Mouse (Mus musculus): ENCODE results near the gene Hist1h1c. TPM values are rescaled to one million over a fixed set of nuclear protein-coding genes. Genes with fewer than 3 reads are reported as not detected.
A peak's percentile ranks its signal among the peaks of the same experiment; 100 is the strongest.
"Not testable (repeated sequence)": the region's sequence is repeated elsewhere in the genome, so short reads cannot be mapped to it uniquely, and the experiment has no call there.

Gene Hist1h1c
- polyA plus RNA-seq, 1 experiment, result 68.0 TPM

GRCm38 (mm10) chr13:23697491-23698299 is 40.9 kb upstream of the Hist1h1c start:
- WGBS, result under 1% methylated on average over 32 of the region's 32 CpGs
- peak overlapping the region; percentile 82 for H3K27ac ChIP-seq (ENCODE audit: insufficient read depth, low read depth, low read length)

GRCm38 (mm10) chr13:23698300-23698693 is 40.3 kb upstream of the Hist1h1c start, which contains the start of gene Hist1h4c:
Gene Hist1h4c (minus strand): TSS chr13:23698454.
- under 1% methylated on average over 22 of the region's 22 CpGs for WGBS
- Histone ChIP-seq H3K27me3 (ENCODE audit: control insufficient read depth, insufficient read depth, low read length) (no peaks in the 10 kb centered on the region), H3K4me1 (ENCODE audit: control insufficient read depth, insufficient read depth, insufficient read length, low read length) (peaks cover 5% of the 10 kb centered on the region; the same call in 1 of the 2 replicates), H3K4me3 (ENCODE audit: low read depth, low read length) (peak within 1 kb of the TSS; percentile 69), H3K27ac (ENCODE audit: insufficient read depth, low read depth, low read length) (peak within 1 kb of the TSS; percentile 82), H3K36me3 (ENCODE audit: control insufficient read depth, insufficient read depth, low read length) (no peaks in the 10 kb centered on the region; the same call in 1 of the 2 replicates)
- TF ChIP-seq POLR2A (IDR thresholded peaks at IDR 0.05; ENCODE audit: low read depth, low read length) (peak; percentile 100), CTCF (IDR thresholded peaks at IDR 0.05; ENCODE audit: extremely low read depth, insufficient read length, insufficient replicate concordance, low read depth, low read length) (0 out of 2 replicates have a peak, but pooled peaks have one; percentile 7)

More at GRCm38 (mm10) chr13:23697491-23698299, 40.9 kb upstream of the Hist1h1c start:
- no peaks in the 10 kb centered on the region for H3K27me3 ChIP-seq (ENCODE audit: control insufficient read depth, insufficient read depth, low read length)
- TF ChIP-seq CTCF (IDR thresholded peaks at IDR 0.05; ENCODE audit: extremely low read depth, insufficient read length, insufficient replicate concordance, low read depth, low read length) (peak; percentile 59; the same call in 1 of the 2 replicates), POLR2A (IDR thresholded peaks at IDR 0.05; ENCODE audit: low read depth, low read length) (no peak)
- peak overlapping the region; percentile 69 for H3K4me3 ChIP-seq (ENCODE audit: low read depth, low read length)
- H3K36me3 ChIP-seq (ENCODE audit: control insufficient read depth, insufficient read depth, low read length), result peaks cover 1% of the 10 kb centered on the region; the same call in 1 of the 2 replicates
- H3K4me1 ChIP-seq (ENCODE audit: control insufficient read depth, insufficient read depth, insufficient read length, low read length), result peaks cover 6% of the 10 kb centered on the region; the same call in 1 of the 2 replicates

GRCm38 (mm10) chr13:23698996-23699395 is 39.6 kb upstream of the Hist1h1c start:
- H3K4me1 ChIP-seq (ENCODE audit: control insufficient read depth, insufficient read depth, insufficient read length, low read length), result peaks cover 5% of the 10 kb centered on the region; the same call in 1 of the 2 replicates
- H3K27ac ChIP-seq (ENCODE audit: insufficient read depth, low read depth, low read length), result no peak overlapping the region
- H3K27me3 ChIP-seq (ENCODE audit: control insufficient read depth, insufficient read depth, low read length), result no peaks in the 10 kb centered on the region
- H3K4me3 ChIP-seq (ENCODE audit: low read depth, low read length), result no peak overlapping the region
- no peak for TF ChIP-seq POLR2A (IDR thresholded peaks at IDR 0.05; ENCODE audit: low read depth, low read length)
- TF ChIP-seq CTCF (IDR thresholded peaks at IDR 0.05; ENCODE audit: extremely low read depth, insufficient read length, insufficient replicate concordance, low read depth, low read length), result no peak
- no peaks in the 10 kb centered on the region; the same call in 1 of the 2 replicates for H3K36me3 ChIP-seq (ENCODE audit: control insufficient read depth, insufficient read depth, low read length)
- 58% methylated on average over 6 of the region's 6 CpGs for WGBS

DNA sequence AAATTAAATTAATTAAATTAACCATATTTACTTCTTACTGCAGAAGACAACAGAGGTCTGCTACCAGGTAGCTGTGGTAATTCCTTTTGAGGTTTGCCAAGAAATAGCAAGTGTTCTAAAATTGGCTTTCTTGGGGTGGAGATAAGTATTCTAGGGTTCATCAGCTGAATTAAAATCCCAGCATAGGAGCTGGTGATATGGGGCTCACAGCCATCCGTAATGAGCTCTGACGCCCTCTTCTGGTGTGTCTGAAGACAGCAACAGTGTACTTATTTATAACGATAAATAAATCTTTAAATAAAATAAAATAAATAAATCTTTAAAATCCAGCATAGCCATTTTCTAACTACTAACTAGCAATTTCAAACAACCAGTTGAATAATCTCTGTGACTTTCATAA is 38.8 kb upstream of the Hist1h1c start:
- no peaks in the 10 kb centered on the region for H3K27me3 ChIP-seq (ENCODE audit: control insufficient read depth, insufficient read depth, low read length)
- no peaks in the 10 kb centered on the region; the same call in 1 of the 2 replicates for H3K36me3 ChIP-seq (ENCODE audit: control insufficient read depth, insufficient read depth, low read length)
- no peak overlapping the region for H3K4me3 ChIP-seq (ENCODE audit: low read depth, low read length)
- TF ChIP-seq CTCF (IDR thresholded peaks at IDR 0.05; ENCODE audit: extremely low read depth, insufficient read length, insufficient replicate concordance, low read depth, low read length), result no peak
- no peak for TF ChIP-seq POLR2A (IDR thresholded peaks at IDR 0.05; ENCODE audit: low read depth, low read length)
- peaks cover 5% of the 10 kb centered on the region; the same call in 1 of the 2 replicates for H3K4me1 ChIP-seq (ENCODE audit: control insufficient read depth, insufficient read depth, insufficient read length, low read length)
- no peak overlapping the region for H3K27ac ChIP-seq (ENCODE audit: insufficient read depth, low read depth, low read length)
- 64% methylated on average over 3 of the region's 3 CpGs for WGBS

- TF ChIP-seq CTCF (IDR thresholded peaks at IDR 0.05; ENCODE audit: extremely low read depth, insufficient read length, insufficient replicate concordance, low read depth, low read length), result peak; percentile 61; the same call in 1 of the 2 replicates
- TF ChIP-seq POLR2A (IDR thresholded peaks at IDR 0.05; ENCODE audit: low read depth, low read length), result no peak
- no peaks in the 10 kb centered on the region for H3K27me3 ChIP-seq (ENCODE audit: control insufficient read depth, insufficient read depth, low read length)
- peaks cover 5% of the 10 kb centered on the region; the same call in 1 of the 2 replicates for H3K4me1 ChIP-seq (ENCODE audit: control insufficient read depth, insufficient read depth, insufficient read length, low read length)
- 18% methylated on average over 8 of the region's 8 CpGs for WGBS
- no peaks in the 10 kb centered on the region for H3K36me3 ChIP-seq (ENCODE audit: control insufficient read depth, insufficient read depth, low read length)
- no peak overlapping the region for H3K4me3 ChIP-seq (ENCODE audit: low read depth, low read length)
- no peak overlapping the region for H3K27ac ChIP-seq (ENCODE audit: insufficient read depth, low read depth, low read length)
Observed at GRCm38 (mm10) chr13:23700786-23701520, 37.7 kb upstream of the Hist1h1c start.

- Histone ChIP-seq H3K36me3 (ENCODE audit: control insufficient read depth, insufficient read depth, low read length) (no peaks in the 10 kb centered on the region), H3K27me3 (ENCODE audit: control insufficient read depth, insufficient read depth, low read length) (no peaks in the 10 kb centered on the region), H3K27ac (ENCODE audit: insufficient read depth, low read depth, low read length) (no peak overlapping the region), H3K4me3 (ENCODE audit: low read depth, low read length) (no peak overlapping the region), H3K4me1 (ENCODE audit: control insufficient read depth, insufficient read depth, insufficient read length, low read length) (peaks cover 2% of the 10 kb centered on the region; the same call in 1 of the 2 replicates)
- 82% methylated on average over 4 of the region's 4 CpGs for WGBS
- TF ChIP-seq POLR2A (IDR thresholded peaks at IDR 0.05; ENCODE audit: low read depth, low read length) (no peak), CTCF (IDR thresholded peaks at IDR 0.05; ENCODE audit: extremely low read depth, insufficient read length, insufficient replicate concordance, low read depth, low read length) (no peak)
Observed at GRCm38 (mm10) chr13:23702220-23702619, 36.4 kb upstream of the Hist1h1c start.

GRCm38 (mm10) chr13:23702801-23703200 is 35.8 kb upstream of the Hist1h1c start:
- H3K27me3 ChIP-seq (ENCODE audit: control insufficient read depth, insufficient read depth, low read length); H3K4me3 ChIP-seq (ENCODE audit: low read depth, low read length); H3K36me3 ChIP-seq (ENCODE audit: control insufficient read depth, insufficient read depth, low read length); H3K4me1 ChIP-seq (ENCODE audit: control insufficient read depth, insufficient read depth, insufficient read length, low read length); H3K27ac ChIP-seq (ENCODE audit: insufficient read depth, low read depth, low read length): not testable (repeated sequence)
- WGBS, result 43% methylated on average over 2 of the region's 2 CpGs
